Mouse (Mus musculus): ENCODE results near the gene Dhrs7b. TPM values are rescaled to one million over a fixed set of nuclear protein-coding genes. Genes with fewer than 3 reads are reported as not detected.

The Dhrs7b gene
- polyA plus RNA-seq (2012; rRNA removed): 17.2 and 17.9 TPM in 2 replicates

GRCm38 (mm10) chr11:60830433-60831052 is at the start of gene Dhrs7b:
TSS of gene Dhrs7b (plus strand) at chr11:60830631.

GRCm38 (mm10) chr11:60811618-60812017 is 18.8 kb upstream of the Dhrs7b start, which contains the start of gene Shmt1:
TSS of gene Shmt1 (minus strand) at chr11:60811718.

GRCm38 (mm10) chr11:60878675-60879294 is 48.4 kb downstream of the Dhrs7b start, which contains the start of gene Tmem11:
TSS of gene Tmem11 (minus strand) at chr11:60879272.

Other genes with a start within 250 kb of the Dhrs7b start
- 67.8 and 72.7 TPM in 2 replicates for gene Llgl1, start 130.9 kb upstream of the Dhrs7b start, polyA plus RNA-seq (2012; rRNA removed)
- 152 and 161 TPM in 2 replicates for gene Flii, start 103.4 kb upstream of the Dhrs7b start, polyA plus RNA-seq (2012; rRNA removed)
- gene Mief2, start 102.2 kb upstream of the Dhrs7b start, polyA plus RNA-seq (2012; rRNA removed): 26.7 and 28.2 TPM in 2 replicates
- gene Top3a, start 53.3 kb upstream of the Dhrs7b start, polyA plus RNA-seq (2012; rRNA removed): 7.4 and 8.2 TPM in 2 replicates
- 9.8 and 10.1 TPM in 2 replicates for gene Smcr8, start 53.1 kb upstream of the Dhrs7b start, polyA plus RNA-seq (2012; rRNA removed)
- gene Shmt1, start 18.9 kb upstream of the Dhrs7b start, polyA plus RNA-seq (2012; rRNA removed): 4.2 and 6.5 TPM in 2 replicates
- gene Tmem11, start 48.6 kb downstream of the Dhrs7b start, polyA plus RNA-seq (2012; rRNA removed): 62.0 and 66.9 TPM in 2 replicates
- 29.0 and 31.0 TPM in 2 replicates for gene Natd1, start 84.1 kb downstream of the Dhrs7b start, polyA plus RNA-seq (2012; rRNA removed)
- gene Map2k3, start 101.4 kb downstream of the Dhrs7b start, polyA plus RNA-seq (2012; rRNA removed): 13.3 and 14.5 TPM in 2 replicates
- 8.8 and 9.4 TPM in 2 replicates for gene Kcnj12, start 191.9 kb downstream of the Dhrs7b start, polyA plus RNA-seq (2012; rRNA removed)